Mouse (Mus musculus): Measurements from ENCODE around the gene Pfn5. TPM values are rescaled to one million over a fixed set of nuclear protein-coding genes. Genes with fewer than 3 reads are reported as not detected.

Pfn5 gene
- not detected in 2 replicates for polyA plus RNA-seq (2015; fragmentation: Nextera tagmentation; extraction: Ambion mirVana)

DNA sequence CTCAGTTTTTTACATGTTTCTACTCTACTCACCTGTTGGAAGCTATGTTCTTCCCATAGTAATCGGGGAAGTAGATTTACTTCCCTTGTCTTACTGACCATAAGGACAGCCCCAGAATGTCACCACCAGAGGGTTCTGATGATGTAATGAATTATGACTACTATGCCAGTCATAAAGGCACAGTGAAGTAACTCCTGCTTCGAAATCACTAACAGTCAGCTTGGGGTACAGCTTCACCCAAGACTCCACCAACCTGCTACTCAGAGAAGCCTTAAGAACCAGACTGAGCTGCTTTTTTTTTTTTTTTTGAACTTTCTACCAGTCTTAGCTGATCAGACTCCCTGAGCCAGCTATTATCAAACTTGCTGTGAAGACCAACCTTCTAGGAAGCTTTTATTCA, at the start of gene Pfn5, which contains the start of gene Asb12:
Gene Pfn5 (plus strand): TSS at position 218 of the 400 bp plus-strand sequence.
Gene Asb12 (minus strand): TSS at position 101 of the 400 bp plus-strand sequence.

Other genes with a start within 250 kb of the Pfn5 start
- 12.2 and 12.9 TPM in 2 replicates for gene Amer1, start 113.2 kb upstream of the Pfn5 start, polyA plus RNA-seq (2015; fragmentation: Nextera tagmentation; extraction: Ambion mirVana)
- 0.33 and 0.40 TPM in 2 replicates for gene Asb12, start 117 bp upstream of the Pfn5 start, polyA plus RNA-seq (2015; fragmentation: Nextera tagmentation; extraction: Ambion mirVana)
- 7.0 and 7.6 TPM in 2 replicates for gene Zc4h2, start 100.4 kb downstream of the Pfn5 start, polyA plus RNA-seq (2015; fragmentation: Nextera tagmentation; extraction: Ambion mirVana)
- 1.4 and 1.6 TPM in 2 replicates for gene Zc3h12b, start 153.6 kb downstream of the Pfn5 start, polyA plus RNA-seq (2015; fragmentation: Nextera tagmentation; extraction: Ambion mirVana)

Measured in urinary bladder, postnatal 0 days (tissue).